19 mouse cellular contexts compared by ENCODE assay signal in the genomic region with DNA sequence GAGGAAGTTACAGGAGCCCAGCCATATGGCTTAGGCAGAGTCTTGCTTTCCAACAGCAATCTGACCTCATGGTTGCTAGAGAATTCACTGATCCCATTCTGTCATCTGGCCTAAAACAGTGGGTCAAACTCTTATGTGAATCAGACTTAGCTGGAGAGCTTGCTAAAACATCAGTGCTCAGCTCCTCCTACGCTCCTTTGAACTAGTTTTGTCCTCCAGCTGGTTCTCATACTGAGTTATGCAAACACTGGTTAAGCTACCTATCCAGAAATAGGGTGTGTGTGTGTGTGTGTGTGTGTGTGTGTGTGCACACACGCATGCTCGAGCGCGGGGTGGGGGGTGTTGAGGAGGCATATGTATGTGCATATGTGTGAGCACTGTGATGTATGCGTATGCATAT. TPM values are rescaled to one million over a fixed set of nuclear protein-coding genes. Genes with fewer than 3 reads are reported as not detected.
"Had no signal": no experiment of that assay in that cellular context is flagged by ENCODE, and none has a peak within 500 bp of the region (broad histone marks: within the 10 kb centered on the region; RNA-seq: fewer than 3 reads in every experiment).

No protein-coding gene starts in this region.

- ATAC-seq: liver, postnatal 0 days; lung, postnatal 0 days; midbrain, embryonic 13.5 days; midbrain, embryonic 15.5 days had no signal

- H3K27ac ChIP-seq: lung, embryonic 15.5 days; macrophage; midbrain, embryonic 13.5 days; midbrain, embryonic 15.5 days; neural tube, embryonic 12.5 days; stomach, embryonic 15.5 days; stomach, postnatal 0 days had no signal

- H3K4me3 ChIP-seq: lung, embryonic 15.5 days; midbrain, embryonic 13.5 days; midbrain, embryonic 15.5 days; neural tube, embryonic 12.5 days; stomach, embryonic 15.5 days had no signal

- DNase-seq: liver, postnatal 0 days; lung, adult 2 months; lung, postnatal 14 days; lung, postnatal 36 days; right cerebral cortex, postnatal 14 days; thymus, adult 18-20 months; thymus, postnatal 14 days; thymus, postnatal 36 days had no signal

RNA-seq across cellular contexts. Expression of a gene that starts 40.2 kb away (rescaled TPM):
- total RNA-seq: megakaryocyte progenitor cell, adult 5-6 weeks; monocyte, adult 5-6 weeks; neutrophil, adult 5-6 weeks had no signal
